Mouse (Mus musculus): ENCODE measurements around the gene Rdh16f1. TPM values are rescaled to one million over a fixed set of nuclear protein-coding genes. Genes with fewer than 3 reads are reported as not detected.
"Not testable (repeated sequence)": the region's sequence is repeated elsewhere in the genome, so short reads cannot be mapped to it uniquely, and the experiment has no call there.

The Rdh16f1 gene
- polyA plus RNA-seq, 1 experiment from 2014 or later = not detected

GRCm38 (mm10) chr10:127800891-127801290 lies 41.3 kb downstream of the Rdh16f1 start, which contains the start of gene Rdh16:
Gene Rdh16, plus strand, starts transcription at chr10:127801152.
- Histone ChIP-seq H3K4me3 (no peak within 1 kb of the TSS), H3K9ac (no peak within 1 kb of the TSS), H3K36me3 (no peaks in the 10 kb centered on the region), H3K4me1 (no peaks in the 10 kb centered on the region), H3K9me3 (no peaks in the 10 kb centered on the region), H3K27ac (no peak within 1 kb of the TSS), H3K27me3 (no peaks in the 10 kb centered on the region), H3K4me2 (no peak within 1 kb of the TSS)
- no peak for ATAC-seq (ENCODE audit: insufficient number of reproducible peaks, insufficient read depth, low FRiP score, low TSS enrichment, low read depth)
- 83% methylated on average over 6 of the region's 6 CpGs for WGBS

- Histone ChIP-seq H3K4me1 (no peaks in the 10 kb centered on the region), H3K4me2 (no peak overlapping the region), H3K36me3 (no peaks in the 10 kb centered on the region), H3K9ac (no peak overlapping the region), H3K9me3 (no peaks in the 10 kb centered on the region), H3K27me3 (no peaks in the 10 kb centered on the region), H3K4me3 (no peak overlapping the region), H3K27ac (no peak overlapping the region)
- ATAC-seq (ENCODE audit: insufficient number of reproducible peaks, insufficient read depth, low FRiP score, low TSS enrichment, low read depth) = no peak
- WGBS = 78% methylated on average over 2 of the region's 2 CpGs
These were observed 42.0 kb downstream of the Rdh16f1 start for GRCm38 (mm10) chr10:127801612-127802011.

GRCm38 (mm10) chr10:127802236-127802635 lies 42.6 kb downstream of the Rdh16f1 start:
- WGBS = 80% methylated on average over 5 of the region's 5 CpGs

GRCm38 (mm10) chr10:127804416-127804815 lies 44.8 kb downstream of the Rdh16f1 start:
- no peak overlapping the region for H3K9ac ChIP-seq
- no peaks in the 10 kb centered on the region for H3K27me3 ChIP-seq
- H3K27ac ChIP-seq = no peak overlapping the region
- 68% methylated on average over 7 of the region's 7 CpGs for WGBS
- no peak overlapping the region for H3K4me2 ChIP-seq
- H3K4me1 ChIP-seq = no peaks in the 10 kb centered on the region
- no peak for ATAC-seq (ENCODE audit: insufficient number of reproducible peaks, insufficient read depth, low FRiP score, low TSS enrichment, low read depth)
- no peaks in the 10 kb centered on the region for H3K36me3 ChIP-seq
- no peak overlapping the region for H3K4me3 ChIP-seq
- H3K9me3 ChIP-seq = no peaks in the 10 kb centered on the region

More at GRCm38 (mm10) chr10:127802236-127802635, 42.6 kb downstream of the Rdh16f1 start:
- ATAC-seq (ENCODE audit: insufficient number of reproducible peaks, insufficient read depth, low FRiP score, low TSS enrichment, low read depth) = no peak
- Histone ChIP-seq H3K36me3 (no peaks in the 10 kb centered on the region), H3K27me3 (no peaks in the 10 kb centered on the region), H3K27ac (no peak overlapping the region), H3K9ac (no peak overlapping the region), H3K4me3 (no peak overlapping the region), H3K4me2 (no peak overlapping the region), H3K9me3 (no peaks in the 10 kb centered on the region), H3K4me1 (no peaks in the 10 kb centered on the region)

DNA sequence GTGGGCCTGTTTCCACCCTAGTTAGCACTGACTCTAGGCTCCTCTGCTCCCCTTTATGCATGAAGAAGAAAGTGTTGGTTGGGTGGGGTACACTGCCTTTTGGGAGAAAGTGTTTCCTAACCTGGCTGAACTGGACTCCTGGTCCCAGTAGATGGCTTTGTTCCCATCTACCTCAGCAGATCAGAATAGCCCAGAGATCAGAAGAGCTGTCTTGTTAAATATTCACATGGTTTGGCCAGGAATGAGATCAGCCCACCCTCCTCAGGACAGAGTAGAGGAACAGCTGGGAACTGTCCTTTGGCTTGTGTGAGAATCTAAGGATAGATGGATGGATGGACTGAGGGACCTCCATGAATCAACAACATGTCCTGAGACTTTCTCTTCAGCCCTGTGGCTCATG lies 56.3 kb downstream of the Rdh16f1 start:
- H3K36me3 ChIP-seq = no peaks in the 10 kb centered on the region
- 0 out of 2 replicates have a peak, but pooled peaks cover 7% of the 10 kb centered on the region for H3K9me3 ChIP-seq
- no peaks in the 10 kb centered on the region for H3K4me1 ChIP-seq
- no peaks in the 10 kb centered on the region for H3K27me3 ChIP-seq
- H3K4me2 ChIP-seq = no peak overlapping the region
- ATAC-seq (ENCODE audit: insufficient number of reproducible peaks, insufficient read depth, low FRiP score, low TSS enrichment, low read depth) = no peak
- H3K27ac ChIP-seq = no peak overlapping the region
- no peak overlapping the region for H3K4me3 ChIP-seq
- no peak overlapping the region for H3K9ac ChIP-seq

- ATAC-seq (ENCODE audit: insufficient number of reproducible peaks, insufficient read depth, low FRiP score, low TSS enrichment, low read depth); H3K36me3 ChIP-seq; H3K4me3 ChIP-seq; H3K4me2 ChIP-seq; H3K27ac ChIP-seq; H3K27me3 ChIP-seq; H3K4me1 ChIP-seq; H3K9ac ChIP-seq; H3K9me3 ChIP-seq: not testable (repeated sequence)
- 66% methylated on average over 4 of the region's 4 CpGs for WGBS
These were observed 57.8 kb downstream of the Rdh16f1 start for GRCm38 (mm10) chr10:127817268-127817910.

- not testable (repeated sequence) for H3K36me3 ChIP-seq; H3K4me2 ChIP-seq; H3K4me3 ChIP-seq; H3K4me1 ChIP-seq; H3K9me3 ChIP-seq; H3K27me3 ChIP-seq; ATAC-seq (ENCODE audit: insufficient number of reproducible peaks, insufficient read depth, low FRiP score, low TSS enrichment, low read depth); H3K9ac ChIP-seq; H3K27ac ChIP-seq
- WGBS = 87% methylated on average over 2 of the region's 2 CpGs
These were observed 62.2 kb downstream of the Rdh16f1 start for GRCm38 (mm10) chr10:127821806-127822205.

- 76% methylated on average over 6 of the region's 6 CpGs for WGBS
- H3K27ac ChIP-seq = no peak overlapping the region
- H3K9ac ChIP-seq = no peak overlapping the region
- no peaks in the 10 kb centered on the region for H3K9me3 ChIP-seq
- H3K4me2 ChIP-seq = no peak overlapping the region
- H3K36me3 ChIP-seq = no peaks in the 10 kb centered on the region
- H3K27me3 ChIP-seq = no peaks in the 10 kb centered on the region
- no peak for ATAC-seq (ENCODE audit: insufficient number of reproducible peaks, insufficient read depth, low FRiP score, low TSS enrichment, low read depth)
- no peaks in the 10 kb centered on the region for H3K4me1 ChIP-seq
- no peak overlapping the region for H3K4me3 ChIP-seq
These were observed 65.8 kb downstream of the Rdh16f1 start for GRCm38 (mm10) chr10:127825386-127825785.

DNA sequence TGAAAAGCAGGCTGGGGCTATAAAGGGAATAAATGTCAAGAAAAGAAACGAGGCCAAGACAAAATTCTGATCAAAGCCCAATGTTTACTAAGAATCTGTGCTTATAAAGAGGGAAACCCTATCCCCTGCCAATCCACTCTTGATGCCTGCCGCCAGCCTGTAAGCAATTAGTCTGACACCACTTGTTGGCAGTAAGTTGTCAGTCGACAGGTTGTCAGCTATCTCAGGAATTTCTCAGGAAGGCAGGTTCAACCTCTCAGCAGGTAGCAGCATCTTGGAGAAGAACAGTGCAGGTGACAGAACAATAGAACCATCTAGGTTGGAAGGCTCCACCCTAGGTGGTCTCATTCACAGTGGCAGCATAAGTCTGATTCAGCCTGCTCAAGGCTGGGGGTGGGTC lies 69.5 kb downstream of the Rdh16f1 start:
- Histone ChIP-seq H3K9ac (no peak overlapping the region), H3K27me3 (no peaks in the 10 kb centered on the region), H3K9me3 (no peaks in the 10 kb centered on the region), H3K4me3 (no peak overlapping the region), H3K4me1 (no peaks in the 10 kb centered on the region), H3K4me2 (no peak overlapping the region), H3K36me3 (no peaks in the 10 kb centered on the region), H3K27ac (no peak overlapping the region)
- WGBS = 59% methylated on average over 3 of the region's 3 CpGs
- ATAC-seq (ENCODE audit: insufficient number of reproducible peaks, insufficient read depth, low FRiP score, low TSS enrichment, low read depth) = no peak

DNA sequence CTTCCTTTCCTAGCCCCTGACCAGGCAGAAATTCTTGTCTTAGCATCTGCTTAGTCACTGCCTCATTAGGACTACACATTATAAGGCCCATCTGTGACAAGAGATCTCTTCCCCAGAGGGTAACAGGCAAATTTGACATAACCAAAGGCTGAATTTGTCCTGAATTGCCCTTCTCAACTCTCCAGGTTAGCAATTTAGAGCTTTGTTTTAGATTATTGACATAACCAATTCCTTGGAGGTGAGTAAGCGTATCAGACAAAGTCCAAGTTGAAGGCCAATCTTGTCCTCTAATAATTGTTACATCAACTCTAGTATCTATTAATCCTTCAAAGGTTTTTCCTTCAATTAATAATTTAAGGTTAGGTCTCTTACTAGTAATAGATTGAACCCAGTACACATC lies 74.6 kb downstream of the Rdh16f1 start:
- 92% methylated on average over 1 of the region's 1 CpGs for WGBS
- not testable (repeated sequence) for ATAC-seq (ENCODE audit: insufficient number of reproducible peaks, insufficient read depth, low FRiP score, low TSS enrichment, low read depth)

GRCm38 (mm10) chr10:127835292-127835691 lies 75.7 kb downstream of the Rdh16f1 start:
- WGBS = 83% methylated on average over 5 of the region's 5 CpGs
- H3K27ac ChIP-seq = no peak overlapping the region
- no peaks in the 10 kb centered on the region for H3K27me3 ChIP-seq
- no peaks in the 10 kb centered on the region for H3K9me3 ChIP-seq
- no peak overlapping the region for H3K4me3 ChIP-seq
- H3K4me1 ChIP-seq = no peaks in the 10 kb centered on the region
- no peak for ATAC-seq (ENCODE audit: insufficient number of reproducible peaks, insufficient read depth, low FRiP score, low TSS enrichment, low read depth)
- H3K36me3 ChIP-seq = no peaks in the 10 kb centered on the region
- no peak overlapping the region for H3K9ac ChIP-seq
- H3K4me2 ChIP-seq = no peak overlapping the region

More for the DNA sequence above, 74.6 kb downstream of the Rdh16f1 start:
- not testable (repeated sequence) for H3K4me1 ChIP-seq, H3K9ac ChIP-seq, H3K27me3 ChIP-seq, H3K4me2 ChIP-seq, H3K27ac ChIP-seq, H3K4me3 ChIP-seq, H3K36me3 ChIP-seq, H3K9me3 ChIP-seq

GRCm38 (mm10) chr10:127837793-127838192 lies 78.2 kb downstream of the Rdh16f1 start:
- H3K9me3 ChIP-seq; H3K27me3 ChIP-seq; H3K4me3 ChIP-seq; H3K4me1 ChIP-seq; ATAC-seq (ENCODE audit: insufficient number of reproducible peaks, insufficient read depth, low FRiP score, low TSS enrichment, low read depth); H3K27ac ChIP-seq; H3K9ac ChIP-seq; H3K4me2 ChIP-seq; H3K36me3 ChIP-seq: not testable (repeated sequence)
- 92% methylated on average over 5 of the region's 5 CpGs for WGBS
